Mouse (Mus musculus): ENCODE results near the gene Ifnk.

GRCm38 (mm10) chr4:35121060-35121459 is 30.8 kb upstream of the Ifnk start:
- no peak for TF ChIP-seq GATA1 (IDR thresholded peaks at IDR 0.05; ENCODE audit: borderline replicate concordance, low read length)
- TF ChIP-seq FLI1 (IDR thresholded peaks at IDR 0.05; ENCODE audit: low read length): no peak
